Mouse (Mus musculus) heart, embryonic 14.5 days (tissue): ENCODE data around the gene Stra8. TPM values are rescaled to one million over a fixed set of nuclear protein-coding genes. Genes with fewer than 3 reads are reported as not detected.

Experiments used
- ATAC-seq: fragments of 200-750 bp; cut with Nextera tagmentation; 2 replicates; pipeline ENCODE4 v1.8.0; 2017; ENCODE audit warnings: low read depth, moderate TSS enrichment; ENCODE audit not compliant: insufficient number of reproducible peaks, insufficient read depth, low FRiP score
- H3K27ac ChIP-seq, 2 experiments: fragments of 200-500 bp in 1 of 2; fragments of 300-500 bp in 1 of 2; sonication (generic) in 1 of 2; replicated peaks in 1 of 2; 2 replicates each; pipeline ENCODE4 v1.5.1; 2012 to 2014; ENCODE audit warnings: low read depth in 2 of 2, low read length in 2 of 2, control low read depth in 1 of 2, mild to moderate bottlenecking in 1 of 2, mixed read lengths in 1 of 2; ENCODE audit not compliant: control insufficient read depth in 1 of 2, insufficient read depth in 1 of 2
- H3K27me3 ChIP-seq: fragments of 300-500 bp; sonication (generic); 2 replicates; pipeline ENCODE4 v1.6.1; 2014; ENCODE audit warnings: mild to moderate bottlenecking, low read length, control low read depth; ENCODE audit not compliant: control insufficient read depth, insufficient read depth
- H3K36me3 ChIP-seq: fragments of 300-500 bp; sonication (generic); 2 replicates; pipeline ENCODE4 v1.6.1; 2014; ENCODE audit warnings: mild to moderate bottlenecking, control low read depth, low read length, mixed read lengths; ENCODE audit not compliant: control insufficient read depth, insufficient read depth
- H3K4me1 ChIP-seq, 2 experiments: fragments of 200-500 bp in 1 of 2; fragments of 300-500 bp in 1 of 2; sonication (generic) in 1 of 2; 2 replicates each; pipeline ENCODE4 v1.6.1; 2012 to 2014; ENCODE audit warnings: low read length in 2 of 2, control low read depth in 1 of 2, mixed read lengths in 1 of 2; ENCODE audit not compliant: control insufficient read depth in 2 of 2, insufficient read depth in 2 of 2
- H3K4me2 ChIP-seq: fragments of 300-500 bp; sonication (generic); 2 replicates; pipeline ENCODE4 v1.6.1; 2014; ENCODE audit warnings: mild to moderate bottlenecking, low read length
- H3K4me3 ChIP-seq, 2 experiments: fragments of 200-500 bp in 1 of 2; fragments of 300-500 bp in 1 of 2; sonication (generic) in 1 of 2; 2 replicates each; pipeline ENCODE4 v1.5.1; 2012 to 2014; ENCODE audit warnings: low read length in 2 of 2, mild to moderate bottlenecking in 2 of 2, control low read depth in 1 of 2, low read depth in 1 of 2, moderate library complexity in 1 of 2; ENCODE audit not compliant: control insufficient read depth in 1 of 2, insufficient read depth in 1 of 2
- H3K9ac ChIP-seq: fragments of 300-500 bp; sonication (generic); 2 replicates; pipeline ENCODE4 v1.6.1; 2014; ENCODE audit warnings: mild to moderate bottlenecking, low read length
- H3K9me3 ChIP-seq: fragments of 300-500 bp; sonication (generic); 2 replicates; pipeline ENCODE4 v1.6.1; 2016; ENCODE audit warnings: low read length, control low read depth; ENCODE audit not compliant: control insufficient read depth
- WGBS: fragments of 180-500 bp; shearing (Covaris S2); extraction: QIAGEN DNeasy Blood & Tissue Kit; methylation state at CpG from one replicate; pipeline ENCODE4 v1.1.7; 2014; 5-methylcytosine and 5-hydroxymethylcytosine counted together
- polyA plus RNA-seq: library from polyadenylated mRNA; unstranded; fragments of >200 nt; fragmentation: Nextera tagmentation; extraction: Ambion mirVana; gene quantifications from 2 replicates; pipeline ENCODE4 v1.2.1, GENCODE M21; 2014

The Stra8 gene
- polyA plus RNA-seq, 1 experiment from 2014 or later = not detected

GRCm38 (mm10) chr6:34895569-34895968 lies 24.4 kb upstream of the Stra8 start:
- Histone ChIP-seq H3K27ac (no peak overlapping the region), H3K4me3 (no peak overlapping the region), H3K9me3 (no peaks in the 10 kb centered on the region), H3K4me2 (no peak overlapping the region), H3K4me1 (peaks cover 13 to 18% of the 10 kb centered on the region in 2 experiments), H3K9ac (no peak overlapping the region), H3K27me3 (no peaks in the 10 kb centered on the region), H3K36me3 (peaks cover 80% of the 10 kb centered on the region)
- ATAC-seq = no peak
- whole genome bisulfite sequencing = 83% methylated on average over 7 of the region's 7 CpGs

GRCm38 (mm10) chr6:34896168-34896780 lies 23.7 kb upstream of the Stra8 start:
- ATAC-seq = no peak
- 58% methylated on average over 16 of the region's 16 CpGs for WGBS
- no peaks in the 10 kb centered on the region for H3K27me3 ChIP-seq
- peaks cover 78% of the 10 kb centered on the region for H3K36me3 ChIP-seq
- H3K27ac ChIP-seq = no peak overlapping the region
- H3K9ac ChIP-seq = no peak overlapping the region
- H3K4me2 ChIP-seq = no peak overlapping the region
- peaks cover 13 to 19% of the 10 kb centered on the region in 2 experiments for H3K4me1 ChIP-seq
- H3K4me3 ChIP-seq = no peak overlapping the region
- H3K9me3 ChIP-seq = no peaks in the 10 kb centered on the region

- peak; percentile 40 for ATAC-seq
- Histone ChIP-seq H3K4me1 (peaks cover 36 to 47% of the 10 kb centered on the region in 2 experiments), H3K27ac (peak overlapping the region; percentile 15 to 30)
Observed at GRCm38 (mm10) chr6:34899127-34899526, 20.8 kb upstream of the Stra8 start.

GRCm38 (mm10) chr6:34900990-34901389 lies 19.0 kb upstream of the Stra8 start:
- Histone ChIP-seq H3K4me2 (no peak overlapping the region), H3K9ac (no peak overlapping the region), H3K27me3 (no peaks in the 10 kb centered on the region), H3K4me3 (no peak overlapping the region), H3K4me1 (peaks cover 41 to 54% of the 10 kb centered on the region in 2 experiments), H3K36me3 (peaks cover 58% of the 10 kb centered on the region), H3K9me3 (no peaks in the 10 kb centered on the region), H3K27ac (0 out of 4 replicates have a peak overlapping the region, but pooled peaks of 1 of the 2 experiments have one; percentile 3)
- ATAC-seq = no peak
- 61% methylated on average over 2 of the region's 2 CpGs for WGBS

More at GRCm38 (mm10) chr6:34899127-34899526, 20.8 kb upstream of the Stra8 start:
- Histone ChIP-seq H3K27me3 (no peaks in the 10 kb centered on the region), H3K9me3 (no peaks in the 10 kb centered on the region), H3K4me3 (no peak overlapping the region), H3K36me3 (peaks cover 58% of the 10 kb centered on the region), H3K4me2 (no peak overlapping the region), H3K9ac (no peak overlapping the region)
- 20% methylated on average over 2 of the region's 2 CpGs for whole genome bisulfite sequencing

- H3K4me3 ChIP-seq = no peak overlapping the region
- peak overlapping the region; percentile 70 to 73 for H3K27ac ChIP-seq
- H3K9ac ChIP-seq = no peak overlapping the region
- peak overlapping the region; percentile 45 for H3K4me2 ChIP-seq
- WGBS = 18% methylated on average over 9 of the region's 9 CpGs
- no peaks in the 10 kb centered on the region for H3K9me3 ChIP-seq
- peak; percentile 33; the same call in 1 of the 2 replicates for ATAC-seq
- peaks cover 58% of the 10 kb centered on the region for H3K36me3 ChIP-seq
- H3K4me1 ChIP-seq = peaks cover 41 to 57% of the 10 kb centered on the region in 2 experiments
- no peaks in the 10 kb centered on the region for H3K27me3 ChIP-seq
Observed at GRCm38 (mm10) chr6:34901911-34902444, 18.0 kb upstream of the Stra8 start.

- H3K4me3 ChIP-seq = no peak overlapping the region
- ATAC-seq = no peak
- H3K27me3 ChIP-seq = no peaks in the 10 kb centered on the region
- H3K9me3 ChIP-seq = no peaks in the 10 kb centered on the region
- peak overlapping the region; percentile 70 to 73 for H3K27ac ChIP-seq
- peak overlapping the region; percentile 45 for H3K4me2 ChIP-seq
- WGBS = 69% methylated on average over 7 of the region's 7 CpGs
- H3K36me3 ChIP-seq = peaks cover 59% of the 10 kb centered on the region
- H3K9ac ChIP-seq = 0 out of 2 replicates have a peak overlapping the region, but pooled peaks have one; percentile 5
- H3K4me1 ChIP-seq = peaks cover 41 to 61% of the 10 kb centered on the region in 2 experiments
Observed at GRCm38 (mm10) chr6:34902578-34902977, 17.4 kb upstream of the Stra8 start.

- H3K27me3 ChIP-seq = no peaks in the 10 kb centered on the region
- H3K9me3 ChIP-seq = no peaks in the 10 kb centered on the region
- WGBS = 61% methylated on average over 5 of the region's 5 CpGs
- H3K4me3 ChIP-seq = no peak overlapping the region
- H3K9ac ChIP-seq = peak overlapping the region; percentile 54; the same call in 1 of the 2 replicates
- no peak for ATAC-seq
- peak overlapping the region in 1 of 2 experiments; percentile 70; a peak in 2 of 4 replicates for H3K27ac ChIP-seq
- peak overlapping the region; percentile 49 for H3K4me2 ChIP-seq
- H3K36me3 ChIP-seq = peaks cover 58% of the 10 kb centered on the region
- peaks cover 47 to 64% of the 10 kb centered on the region in 2 experiments for H3K4me1 ChIP-seq
Observed at GRCm38 (mm10) chr6:34903441-34903840, 16.5 kb upstream of the Stra8 start.
